Mouse (Mus musculus) heart, embryonic 10.5 days (tissue): ENCODE measurements at regions not wholly inside any gene's neighbourhood (a gene's known extent, or its start where the extent isn't known, plus 50 kb on each side); places are given as distances from the start of the nearest gene placed in this dataset.
A peak's percentile ranks its signal among the peaks of the same experiment; 100 is the strongest.
"Not testable (repeated sequence)": the region's sequence is repeated elsewhere in the genome, so short reads cannot be mapped to it uniquely, and the experiment has no call there.

Experiments used
- DNase-seq: peaks from one replicate; pipeline ENCODE4 v3.0.0-alpha.2; 2017; ENCODE audit warnings: low spot score
- H3K27ac ChIP-seq: fragments of 300-500 bp; sonication (generic); 2 replicates; pipeline ENCODE4 v1.5.1; 2016; ENCODE audit warnings: mild to moderate bottlenecking
- H3K27me3 ChIP-seq: fragments of 300-500 bp; sonication (generic); 2 replicates; pipeline ENCODE4 v1.6.1; 2016; ENCODE audit warnings: mild to moderate bottlenecking; ENCODE audit not compliant: poor library complexity, insufficient read depth, severe bottlenecking
- H3K36me3 ChIP-seq: fragments of 300-500 bp; sonication (generic); 2 replicates; pipeline ENCODE4 v1.6.1; 2016; ENCODE audit warnings: mild to moderate bottlenecking, moderate library complexity
- H3K4me1 ChIP-seq: fragments of 300-500 bp; sonication (generic); 2 replicates; pipeline ENCODE4 v1.6.1; 2016; ENCODE audit warnings: mild to moderate bottlenecking
- H3K4me3 ChIP-seq: fragments of 300-500 bp; sonication (generic); 2 replicates; pipeline ENCODE4 v1.5.1; 2016; ENCODE audit warnings: mild to moderate bottlenecking, moderate library complexity
- H3K9me3 ChIP-seq: fragments of 300-500 bp; sonication (generic); 2 replicates; pipeline ENCODE4 v1.6.1; 2016; ENCODE audit warnings: mild to moderate bottlenecking, moderate library complexity
- WGBS: fragments of 180-500 bp; shearing (Covaris S2); methylation state at CpG from one replicate; pipeline ENCODE4 v1.1.7; 2016; 5-methylcytosine and 5-hydroxymethylcytosine counted together

GRCm38 (mm10) chr11:41090391-41090900 lies 335.3 kb upstream of the Ccng1 start:
- not testable (repeated sequence) for H3K4me1 ChIP-seq, H3K4me3 ChIP-seq, H3K27me3 ChIP-seq, H3K36me3 ChIP-seq, H3K9me3 ChIP-seq, DNase-seq, H3K27ac ChIP-seq
- WGBS: 85% methylated on average over 12 of the region's 14 CpGs

- Histone ChIP-seq H3K27ac (no peak overlapping the region), H3K4me3 (no peak overlapping the region), H3K36me3 (no peaks in the 10 kb centered on the region), H3K4me1 (no peaks in the 10 kb centered on the region), H3K9me3 (no peaks in the 10 kb centered on the region), H3K27me3 (no peaks in the 10 kb centered on the region)
- 48% methylated on average over 3 of the region's 3 CpGs for WGBS
- no peak for DNase-seq
Measured at GRCm38 (mm10) chr11:41063570-41063969, 308.5 kb upstream of the Ccng1 start.

- DNase-seq: no peak
- H3K27me3 ChIP-seq: no peaks in the 10 kb centered on the region
- WGBS: 78% methylated on average over 3 of the region's 3 CpGs
- H3K36me3 ChIP-seq: no peaks in the 10 kb centered on the region
- no peaks in the 10 kb centered on the region for H3K9me3 ChIP-seq
- no peaks in the 10 kb centered on the region for H3K4me1 ChIP-seq
- H3K4me3 ChIP-seq: no peak overlapping the region
- H3K27ac ChIP-seq: no peak overlapping the region
Measured at GRCm38 (mm10) chr11:41057796-41058195, 302.7 kb upstream of the Ccng1 start.

- Histone ChIP-seq H3K27me3 (no peaks in the 10 kb centered on the region), H3K9me3 (no peaks in the 10 kb centered on the region), H3K4me1 (no peaks in the 10 kb centered on the region), H3K36me3 (no peaks in the 10 kb centered on the region), H3K4me3 (no peak overlapping the region), H3K27ac (no peak overlapping the region)
- no peak for DNase-seq
- 74% methylated on average over 2 of the region's 2 CpGs for WGBS
Measured at GRCm38 (mm10) chr11:41030018-41030417, 274.9 kb upstream of the Ccng1 start.

GRCm38 (mm10) chr11:41010096-41010495 lies 255.0 kb upstream of the Ccng1 start:
- no peak overlapping the region for H3K4me3 ChIP-seq
- 0 out of 2 replicates have a peak, but pooled peaks cover 4% of the 10 kb centered on the region for H3K9me3 ChIP-seq
- 73% methylated on average over 3 of the region's 3 CpGs for WGBS
- no peaks in the 10 kb centered on the region for H3K36me3 ChIP-seq
- no peak overlapping the region for H3K27ac ChIP-seq
- no peak for DNase-seq
- no peaks in the 10 kb centered on the region for H3K27me3 ChIP-seq
- no peaks in the 10 kb centered on the region for H3K4me1 ChIP-seq

- WGBS: 86% methylated on average over 2 of the region's 2 CpGs
- DNase-seq: no peak
- Histone ChIP-seq H3K36me3 (no peaks in the 10 kb centered on the region), H3K27ac (no peak overlapping the region), H3K9me3 (no peaks in the 10 kb centered on the region), H3K4me1 (no peaks in the 10 kb centered on the region), H3K27me3 (no peaks in the 10 kb centered on the region), H3K4me3 (no peak overlapping the region)
Measured at GRCm38 (mm10) chr11:40972806-40973205, 217.7 kb upstream of the Ccng1 start.

GRCm38 (mm10) chr11:40927168-40927567 lies 172.1 kb upstream of the Ccng1 start:
- H3K36me3 ChIP-seq: no peaks in the 10 kb centered on the region
- no peaks in the 10 kb centered on the region for H3K9me3 ChIP-seq
- H3K4me3 ChIP-seq: peak overlapping the region; percentile 47
- no peak overlapping the region for H3K27ac ChIP-seq
- 2% methylated on average over 12 of the region's 12 CpGs for WGBS
- H3K27me3 ChIP-seq: no peaks in the 10 kb centered on the region
- no peaks in the 10 kb centered on the region for H3K4me1 ChIP-seq
- no peak for DNase-seq

GRCm38 (mm10) chr11:40891485-40891884 lies 136.4 kb upstream of the Ccng1 start:
- Histone ChIP-seq H3K4me1 (no peaks in the 10 kb centered on the region), H3K27ac (no peak overlapping the region), H3K4me3 (no peak overlapping the region), H3K27me3 (no peaks in the 10 kb centered on the region), H3K9me3 (no peaks in the 10 kb centered on the region), H3K36me3 (no peaks in the 10 kb centered on the region)
- DNase-seq: no peak
- 84% methylated on average over 1 of the region's 1 CpGs for WGBS

- no peak overlapping the region for H3K4me3 ChIP-seq
- DNase-seq: no peak
- no peak overlapping the region for H3K27ac ChIP-seq
- H3K27me3 ChIP-seq: no peaks in the 10 kb centered on the region
- 78% methylated on average over 5 of the region's 5 CpGs for WGBS
- H3K4me1 ChIP-seq: no peaks in the 10 kb centered on the region
- H3K36me3 ChIP-seq: no peaks in the 10 kb centered on the region
- H3K9me3 ChIP-seq: no peaks in the 10 kb centered on the region
Measured at GRCm38 (mm10) chr11:40884509-40884908, 129.4 kb upstream of the Ccng1 start.

- Histone ChIP-seq H3K27me3 (no peaks in the 10 kb centered on the region), H3K9me3 (no peaks in the 10 kb centered on the region)
Measured at GRCm38 (mm10) chr11:40879589-40879988, 124.5 kb upstream of the Ccng1 start.

GRCm38 (mm10) chr11:40873002-40873401 lies 117.9 kb upstream of the Ccng1 start:
- no peaks in the 10 kb centered on the region for H3K27me3 ChIP-seq
- 74% methylated on average over 2 of the region's 2 CpGs for WGBS
- H3K4me3 ChIP-seq: no peak overlapping the region
- no peak for DNase-seq
- H3K36me3 ChIP-seq: no peaks in the 10 kb centered on the region
- no peaks in the 10 kb centered on the region for H3K9me3 ChIP-seq
- H3K4me1 ChIP-seq: no peaks in the 10 kb centered on the region
- H3K27ac ChIP-seq: no peak overlapping the region

More at GRCm38 (mm10) chr11:40879589-40879988, 124.5 kb upstream of the Ccng1 start:
- Histone ChIP-seq H3K27ac (no peak overlapping the region), H3K4me1 (no peaks in the 10 kb centered on the region), H3K4me3 (no peak overlapping the region), H3K36me3 (no peaks in the 10 kb centered on the region)
- DNase-seq: no peak
- 84% methylated on average over 5 of the region's 5 CpGs for WGBS

GRCm38 (mm10) chr11:40865694-40866093 lies 110.6 kb upstream of the Ccng1 start:
- H3K9me3 ChIP-seq: no peaks in the 10 kb centered on the region
- no peak overlapping the region for H3K27ac ChIP-seq
- no peaks in the 10 kb centered on the region for H3K27me3 ChIP-seq
- no peaks in the 10 kb centered on the region for H3K36me3 ChIP-seq
- DNase-seq: no peak
- H3K4me3 ChIP-seq: no peak overlapping the region
- H3K4me1 ChIP-seq: no peaks in the 10 kb centered on the region
- 25% methylated on average over 2 of the region's 2 CpGs for WGBS

- H3K27ac ChIP-seq: peak overlapping the region; percentile 62; the same call in 1 of the 2 replicates
Measured at GRCm38 (mm10) chr11:40851361-40851760, 96.2 kb upstream of the Ccng1 start.

GRCm38 (mm10) chr11:40850652-40851092 lies 95.6 kb upstream of the Ccng1 start:
- DNase-seq: peak; percentile 76
- H3K27ac ChIP-seq: no peak overlapping the region
- WGBS: 19% methylated on average over 4 of the region's 4 CpGs
- H3K27me3 ChIP-seq: no peaks in the 10 kb centered on the region
- no peaks in the 10 kb centered on the region for H3K9me3 ChIP-seq
- no peak overlapping the region for H3K4me3 ChIP-seq
- no peaks in the 10 kb centered on the region for H3K36me3 ChIP-seq
- H3K4me1 ChIP-seq: peaks cover 13% of the 10 kb centered on the region; the same call in 1 of the 2 replicates

More at GRCm38 (mm10) chr11:40851361-40851760, 96.2 kb upstream of the Ccng1 start:
- Histone ChIP-seq H3K9me3 (no peaks in the 10 kb centered on the region), H3K4me3 (no peak overlapping the region), H3K27me3 (no peaks in the 10 kb centered on the region), H3K36me3 (no peaks in the 10 kb centered on the region), H3K4me1 (peaks cover 13% of the 10 kb centered on the region; the same call in 1 of the 2 replicates)
- no peak for DNase-seq
- WGBS: 87% methylated on average over 1 of the region's 1 CpGs
